Mouse (Mus musculus): Measurements from ENCODE around the gene Noxo1. TPM values are rescaled to one million over a fixed set of nuclear protein-coding genes. Genes with fewer than 3 reads are reported as not detected.
A peak's percentile ranks its signal among the peaks of the same experiment; 100 is the strongest.

The Noxo1 gene
- polyA plus RNA-seq, 1 experiment from 2014 or later, result 0.58 TPM

- Histone ChIP-seq H3K4me3 (peak overlapping the region; percentile 92), H3K4me1 (peaks cover 45% of the 10 kb centered on the region), H3K27me3 (replicated peaks) (peaks cover 14% of the 10 kb centered on the region), H3K27ac (peak overlapping the region; percentile 90), H3K36me3 (peaks cover 24% of the 10 kb centered on the region), H3K9ac (peak overlapping the region; percentile 93), H3K9me3 (replicated peaks) (no peaks in the 10 kb centered on the region), H3K4me2 (peak overlapping the region; percentile 80)
- under 1% methylated on average over 15 of the region's 15 CpGs for WGBS (ENCODE audit: insufficient replicate concordance)
- peak; percentile 64 for ATAC-seq
These were observed 27.8 kb downstream of the Noxo1 start for GRCm38 (mm10) chr17:24723881-24724180.

DNA sequence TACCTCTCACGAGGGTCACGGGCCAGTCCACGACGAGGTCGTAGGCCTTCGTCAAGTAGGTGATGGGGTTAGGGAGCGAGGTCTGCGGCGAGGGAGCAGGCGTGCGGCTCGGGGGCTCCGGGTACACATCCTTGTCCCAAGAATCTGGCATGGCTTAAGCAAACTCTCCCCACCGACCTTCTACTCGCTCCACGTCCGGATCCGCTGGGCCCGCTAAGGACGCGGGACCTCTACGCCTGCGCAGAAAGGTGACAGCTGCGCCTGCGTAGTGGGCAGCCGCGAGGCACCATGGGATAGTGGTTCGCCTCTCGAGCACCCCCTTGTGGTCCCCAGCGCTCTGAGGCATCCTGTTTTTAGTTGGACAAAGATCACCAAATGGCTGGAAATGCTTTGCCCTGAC lies 28.1 kb downstream of the Noxo1 start, which contains the start of gene Ndufb10:
TSS of gene Ndufb10 (minus strand) at position 295 of the 400 bp plus-strand sequence.
- peak within 1 kb of the TSS; percentile 90 for H3K27ac ChIP-seq
- WGBS (ENCODE audit: insufficient replicate concordance), result under 1% methylated on average over 30 of the region's 30 CpGs
- peaks cover 14% of the 10 kb centered on the region for H3K27me3 ChIP-seq (replicated peaks)
- H3K4me3 ChIP-seq, result peak within 1 kb of the TSS; percentile 92
- H3K9me3 ChIP-seq (replicated peaks), result no peaks in the 10 kb centered on the region
- peaks cover 22% of the 10 kb centered on the region for H3K36me3 ChIP-seq
- peak within 1 kb of the TSS; percentile 93 for H3K9ac ChIP-seq
- peak; percentile 74 for ATAC-seq
- H3K4me1 ChIP-seq, result peaks cover 41% of the 10 kb centered on the region
- peak within 1 kb of the TSS; percentile 80 for H3K4me2 ChIP-seq

DNA sequence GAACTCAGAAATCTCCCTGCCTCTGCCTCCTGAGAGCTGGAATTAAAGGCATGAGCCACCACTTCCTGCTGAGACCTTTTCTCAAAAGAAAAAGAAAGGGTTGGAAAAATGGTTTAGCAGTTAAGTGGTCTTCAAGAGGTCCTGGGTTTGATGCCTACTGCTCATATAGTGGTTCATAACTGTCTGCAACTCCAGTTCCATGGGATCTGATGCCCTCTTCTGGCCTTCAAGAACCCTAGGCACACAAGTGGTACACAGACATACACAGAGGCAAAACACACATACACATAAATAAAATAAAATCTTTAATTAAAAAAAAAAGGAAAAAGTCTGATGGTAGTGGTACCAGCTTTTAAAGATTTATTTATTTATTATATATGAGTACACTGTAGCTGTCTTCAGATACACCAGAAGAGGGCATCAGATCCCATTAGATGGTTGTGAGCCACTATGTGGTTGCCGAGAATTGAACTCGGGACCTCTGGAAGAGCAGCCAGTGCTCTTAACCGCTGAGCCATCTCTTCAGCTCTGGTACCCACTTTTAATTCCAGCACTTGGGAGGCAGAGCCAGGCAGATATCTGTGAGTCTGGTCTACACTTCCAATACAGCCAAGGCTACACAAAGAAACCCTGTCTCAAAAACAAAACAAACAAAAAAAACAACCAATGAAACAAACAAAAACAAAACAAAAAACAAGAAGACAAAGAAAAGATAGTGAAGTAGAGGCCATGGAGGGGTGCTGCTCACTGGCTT lies 29.8 kb downstream of the Noxo1 start:
- WGBS (ENCODE audit: insufficient replicate concordance), result 51% methylated on average over 3 of the region's 3 CpGs
- H3K4me3 ChIP-seq, result no peak overlapping the region
- peaks cover 18% of the 10 kb centered on the region for H3K36me3 ChIP-seq
- H3K4me1 ChIP-seq, result peaks cover 40% of the 10 kb centered on the region
- no peak overlapping the region for H3K27ac ChIP-seq
- peaks cover 14% of the 10 kb centered on the region for H3K27me3 ChIP-seq (replicated peaks)
- H3K9ac ChIP-seq, result no peak overlapping the region
- ATAC-seq, result no peak
- H3K4me2 ChIP-seq, result no peak overlapping the region
- no peaks in the 10 kb centered on the region for H3K9me3 ChIP-seq (replicated peaks)

GRCm38 (mm10) chr17:24727618-24728017 lies 31.6 kb downstream of the Noxo1 start, which contains the start of gene Rpl3l:
Rpl3l (plus strand) TSS chr17:24727820.
- peaks cover under 1% of the 10 kb centered on the region; the same call in 1 of the 2 replicates for H3K36me3 ChIP-seq
- peaks cover 22% of the 10 kb centered on the region for H3K27me3 ChIP-seq (replicated peaks)
- H3K9me3 ChIP-seq (replicated peaks), result no peaks in the 10 kb centered on the region
- H3K4me2 ChIP-seq, result no peak within 1 kb of the TSS
- H3K9ac ChIP-seq, result no peak within 1 kb of the TSS
- H3K4me3 ChIP-seq, result no peak within 1 kb of the TSS
- WGBS (ENCODE audit: insufficient replicate concordance), result 64% methylated on average over 2 of the region's 2 CpGs
- H3K4me1 ChIP-seq, result peaks cover 24% of the 10 kb centered on the region
- no peak within 1 kb of the TSS for H3K27ac ChIP-seq
- no peak for ATAC-seq

- Histone ChIP-seq H3K4me1 (peaks cover 19% of the 10 kb centered on the region), H3K27me3 (replicated peaks) (peaks cover 28% of the 10 kb centered on the region), H3K9ac (no peak overlapping the region), H3K4me3 (no peak overlapping the region), H3K27ac (no peak overlapping the region), H3K4me2 (no peak overlapping the region), H3K36me3 (no peaks in the 10 kb centered on the region), H3K9me3 (replicated peaks) (no peaks in the 10 kb centered on the region)
- 65% methylated on average over 17 of the region's 17 CpGs for WGBS (ENCODE audit: insufficient replicate concordance)
- ATAC-seq, result no peak
These were observed 32.1 kb downstream of the Noxo1 start for GRCm38 (mm10) chr17:24728184-24728583.

DNA sequence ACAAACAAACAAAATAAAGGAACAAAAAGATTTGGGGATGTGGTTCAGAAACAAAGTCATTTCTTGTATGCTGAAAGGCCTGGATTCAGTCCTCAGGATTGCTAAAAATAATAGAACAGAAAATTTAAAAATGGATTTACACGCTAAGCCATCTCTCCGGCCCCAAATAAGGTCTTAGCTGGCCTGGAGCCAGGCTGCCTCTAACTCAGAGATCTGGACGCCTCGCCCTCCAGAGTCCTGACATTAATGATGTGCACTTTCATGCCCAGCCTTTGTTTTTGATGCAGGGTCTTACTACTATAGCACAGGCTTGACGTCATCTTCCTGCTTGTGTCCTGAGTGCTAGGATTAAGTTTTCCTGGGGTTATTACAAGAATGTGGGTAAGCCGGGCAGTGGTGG lies 33.0 kb downstream of the Noxo1 start:
- Histone ChIP-seq H3K4me2 (no peak overlapping the region), H3K9me3 (replicated peaks) (no peaks in the 10 kb centered on the region), H3K4me1 (peaks cover 13% of the 10 kb centered on the region), H3K27ac (no peak overlapping the region), H3K9ac (no peak overlapping the region), H3K36me3 (no peaks in the 10 kb centered on the region), H3K27me3 (replicated peaks) (peaks cover 30% of the 10 kb centered on the region), H3K4me3 (no peak overlapping the region)
- ATAC-seq, result no peak
- 70% methylated on average over 6 of the region's 6 CpGs for WGBS (ENCODE audit: insufficient replicate concordance)

GRCm38 (mm10) chr17:24730787-24731186 lies 34.8 kb downstream of the Noxo1 start:
- Histone ChIP-seq H3K9me3 (replicated peaks) (no peaks in the 10 kb centered on the region), H3K9ac (no peak overlapping the region), H3K27me3 (replicated peaks) (peaks cover 30% of the 10 kb centered on the region), H3K4me3 (no peak overlapping the region), H3K4me2 (no peak overlapping the region), H3K36me3 (no peaks in the 10 kb centered on the region), H3K27ac (no peak overlapping the region), H3K4me1 (peaks cover 10% of the 10 kb centered on the region)
- ATAC-seq, result no peak
- WGBS (ENCODE audit: insufficient replicate concordance), result 71% methylated on average over 14 of the region's 14 CpGs

GRCm38 (mm10) chr17:24732233-24732935 lies 36.4 kb downstream of the Noxo1 start:
- Histone ChIP-seq H3K27me3 (replicated peaks) (peaks cover 28% of the 10 kb centered on the region), H3K27ac (no peak overlapping the region), H3K4me3 (no peak overlapping the region), H3K9ac (no peak overlapping the region), H3K4me2 (no peak overlapping the region), H3K36me3 (no peaks in the 10 kb centered on the region), H3K4me1 (peaks cover 16% of the 10 kb centered on the region), H3K9me3 (replicated peaks) (no peaks in the 10 kb centered on the region)
- ATAC-seq, result no peak
- WGBS (ENCODE audit: insufficient replicate concordance), result 67% methylated on average over 12 of the region's 12 CpGs

DNA sequence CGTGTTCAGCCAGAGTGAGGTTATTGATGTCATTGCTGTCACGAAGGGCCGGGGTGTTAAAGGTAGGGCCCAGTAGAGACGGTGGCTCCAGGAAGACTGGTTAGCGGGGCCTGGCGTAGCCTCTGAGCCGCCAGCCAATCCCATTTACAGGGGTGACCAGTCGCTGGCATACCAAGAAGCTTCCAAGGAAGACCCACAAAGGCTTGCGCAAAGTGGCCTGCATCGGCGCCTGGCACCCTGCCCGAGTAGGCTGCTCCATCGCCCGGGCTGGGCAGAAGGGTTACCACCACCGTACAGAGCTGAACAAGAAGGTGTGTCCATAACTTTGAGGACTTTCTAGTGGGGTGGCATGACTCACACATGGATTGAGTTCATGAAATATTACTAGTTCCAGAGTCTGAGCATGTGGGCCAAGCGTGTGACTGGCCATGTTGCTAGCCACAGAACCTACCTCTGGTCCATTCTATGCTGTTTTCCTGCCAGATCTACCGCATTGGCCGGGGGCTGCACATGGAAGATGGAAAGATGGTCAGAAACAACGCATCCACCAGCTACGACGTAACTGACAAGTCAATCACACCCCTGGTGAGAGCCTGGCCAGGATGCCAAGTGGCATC lies 37.5 kb downstream of the Noxo1 start:
- Histone ChIP-seq H3K4me2 (no peak overlapping the region), H3K4me1 (peaks cover 27% of the 10 kb centered on the region), H3K36me3 (no peaks in the 10 kb centered on the region), H3K9ac (0 out of 2 replicates have a peak overlapping the region, but pooled peaks have one; percentile 3), H3K9me3 (replicated peaks) (no peaks in the 10 kb centered on the region), H3K27me3 (replicated peaks) (0 out of 2 replicates have a peak, but pooled peaks cover 16% of the 10 kb centered on the region), H3K4me3 (no peak overlapping the region), H3K27ac (no peak overlapping the region)
- WGBS (ENCODE audit: insufficient replicate concordance), result 84% methylated on average over 21 of the region's 21 CpGs
- no peak for ATAC-seq

- H3K9me3 ChIP-seq (replicated peaks), result no peaks in the 10 kb centered on the region
- H3K36me3 ChIP-seq, result peaks cover 4% of the 10 kb centered on the region; the same call in 1 of the 2 replicates
- ATAC-seq, result no peak
- H3K4me2 ChIP-seq, result no peak overlapping the region
- no peak overlapping the region for H3K4me3 ChIP-seq
- 0 out of 2 replicates have a peak, but pooled peaks cover 16% of the 10 kb centered on the region for H3K27me3 ChIP-seq (replicated peaks)
- peaks cover 31% of the 10 kb centered on the region for H3K4me1 ChIP-seq
- H3K9ac ChIP-seq, result no peak overlapping the region
- 61% methylated on average over 1 of the region's 1 CpGs for WGBS (ENCODE audit: insufficient replicate concordance)
- H3K27ac ChIP-seq, result no peak overlapping the region
These were observed 38.5 kb downstream of the Noxo1 start for GRCm38 (mm10) chr17:24734513-24734912.

GRCm38 (mm10) chr17:24735446-24735845 lies 39.4 kb downstream of the Noxo1 start:
- H3K27ac ChIP-seq, result peak overlapping the region; percentile 87
- H3K27me3 ChIP-seq (replicated peaks), result 0 out of 2 replicates have a peak, but pooled peaks cover 16% of the 10 kb centered on the region
- WGBS (ENCODE audit: insufficient replicate concordance), result 71% methylated on average over 7 of the region's 7 CpGs
- H3K4me3 ChIP-seq, result peak overlapping the region; percentile 81
- no peak for ATAC-seq
- H3K9me3 ChIP-seq (replicated peaks), result no peaks in the 10 kb centered on the region
- 0 out of 2 replicates have a peak overlapping the region, but pooled peaks have one; percentile 63 for H3K9ac ChIP-seq
- peak overlapping the region; percentile 95 for H3K4me2 ChIP-seq
- H3K4me1 ChIP-seq, result peaks cover 36% of the 10 kb centered on the region
- peaks cover 12% of the 10 kb centered on the region for H3K36me3 ChIP-seq
